Mouse (Mus musculus) lung, postnatal 0 days (tissue): ENCODE measurements around the gene Mybpc2.

ENCODE experiments used
- CTCF ChIP-seq: IDR thresholded peaks from 2 replicates; pipeline ENCODE4 v1.5.1; 2016; ENCODE audit warnings: antibody characterized with exemption, mild to moderate bottlenecking
- EP300 ChIP-seq: IDR thresholded peaks from 2 replicates; pipeline ENCODE4 v1.6.1; 2016; ENCODE audit warnings: antibody characterized with exemption, mild to moderate bottlenecking, control low read depth

- TF ChIP-seq CTCF (no peak), EP300 (no peak)
These were observed 26.8 kb upstream of the Mybpc2 start for GRCm38 (mm10) chr7:44551301-44551700.
